Mouse (Mus musculus): ENCODE results near the gene Exd1.

Gene Exd1

GRCm38 (mm10) chr2:119547522-119548370 is at the start of gene Exd1, which contains the start of gene Chp1:
Gene Exd1, minus strand, starts transcription at chr2:119547627.
Gene Chp1, plus strand, starts transcription at chr2:119547697.
- peak; percentile 96 for DNase-seq (ENCODE audit: low spot score)

DNA sequence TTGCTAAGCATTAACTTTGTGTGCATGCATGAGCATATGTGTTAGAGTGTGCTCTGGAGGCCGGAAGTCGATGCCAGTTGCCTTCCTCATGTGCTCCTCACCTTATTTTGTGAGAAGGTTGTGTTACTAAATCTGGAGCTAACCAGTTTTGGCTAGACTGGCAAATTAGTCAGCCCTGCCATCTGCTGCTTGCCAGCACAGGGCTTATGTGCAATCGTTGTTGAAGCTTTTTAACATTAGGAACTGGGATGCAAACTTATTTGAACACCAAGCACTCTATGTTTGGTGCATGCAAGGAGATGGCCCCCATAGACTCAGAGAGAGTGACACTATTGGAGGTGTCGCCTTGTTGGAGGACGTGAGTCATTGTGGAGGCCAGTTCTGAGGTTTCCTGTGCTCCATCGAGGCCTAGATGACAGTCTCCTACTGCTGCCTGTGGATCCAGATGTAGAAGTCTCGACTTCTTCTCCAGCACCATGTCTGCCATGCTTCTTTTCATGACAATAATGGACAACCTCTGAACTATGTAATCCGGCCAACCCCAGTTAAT is 49.4 kb upstream of the Exd1 start:
- no peak for DNase-seq (ENCODE audit: low spot score)

DNA sequence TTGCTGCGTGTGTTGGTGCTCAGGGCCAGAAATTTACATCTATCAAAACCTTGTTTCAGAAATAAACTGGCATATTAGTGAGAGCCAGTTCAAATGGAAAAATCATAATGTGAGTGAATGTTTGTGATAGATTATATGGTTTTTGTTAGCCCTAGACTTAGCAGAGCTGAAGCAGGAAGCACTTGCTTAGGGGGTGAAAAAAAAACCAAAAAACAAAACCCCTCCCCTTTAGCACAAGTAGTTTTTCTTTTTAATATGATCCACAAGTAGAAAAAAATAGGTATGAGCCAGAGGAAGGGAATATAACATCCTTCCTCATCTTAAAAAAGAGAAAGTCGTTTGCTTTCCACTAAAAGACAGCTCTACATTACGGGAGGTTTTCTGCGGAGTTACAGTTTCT is 47.9 kb upstream of the Exd1 start:
- no peak for DNase-seq (ENCODE audit: low spot score)

- peak; percentile 97 for DNase-seq (ENCODE audit: low spot score)
Measured at GRCm38 (mm10) chr2:119594113-119594981, 46.9 kb upstream of the Exd1 start.

DNA sequence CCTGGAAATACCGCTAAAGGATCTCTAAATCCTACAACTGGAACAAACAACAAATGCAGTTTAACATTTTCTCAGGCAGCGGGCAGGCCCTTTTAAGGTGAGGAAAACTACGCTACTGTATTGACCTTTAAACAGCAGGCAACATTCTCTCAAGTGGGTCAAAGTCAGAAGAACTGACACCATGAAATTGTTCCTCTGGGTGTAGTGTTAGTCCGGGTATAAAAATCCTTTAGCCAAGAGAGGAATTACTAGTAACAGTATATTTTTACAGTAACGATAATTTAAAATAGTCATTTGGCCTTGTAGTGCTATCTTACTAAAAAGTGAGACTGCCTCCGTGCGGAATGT is 46.3 kb upstream of the Exd1 start:
- no peak for DNase-seq (ENCODE audit: low spot score)

GRCm38 (mm10) chr2:119591247-119591646 is 43.8 kb upstream of the Exd1 start:
- no peak for DNase-seq (ENCODE audit: low spot score)

- DNase-seq (ENCODE audit: low spot score), result peak; percentile 68
Measured at GRCm38 (mm10) chr2:119587383-119587782, 40.0 kb upstream of the Exd1 start.

DNA sequence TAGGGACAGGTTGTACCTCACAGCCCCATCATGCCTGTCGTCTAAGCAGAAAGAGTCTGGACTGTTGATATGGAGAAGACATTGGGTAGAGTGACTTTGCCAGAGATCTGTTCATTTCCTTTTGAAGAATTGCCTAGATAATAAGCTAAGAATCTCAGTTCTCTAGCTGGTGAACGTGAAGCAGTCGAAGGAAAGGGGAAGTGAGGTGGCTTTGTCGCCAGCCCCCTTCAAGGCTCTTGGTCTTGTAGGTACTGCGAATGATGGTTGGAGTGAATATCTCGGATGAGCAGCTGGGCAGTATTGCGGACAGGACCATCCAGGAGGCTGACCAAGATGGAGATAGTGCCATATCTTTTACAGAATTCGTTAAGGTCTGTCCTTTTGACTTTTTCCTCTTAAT is 36.9 kb upstream of the Exd1 start:
- no peak for DNase-seq (ENCODE audit: low spot score)

- DNase-seq (ENCODE audit: low spot score), result no peak
Measured at GRCm38 (mm10) chr2:119583439-119583838, 36.0 kb upstream of the Exd1 start.

- no peak for DNase-seq (ENCODE audit: low spot score)
Measured at GRCm38 (mm10) chr2:119581571-119581970, 34.1 kb upstream of the Exd1 start.

DNA sequence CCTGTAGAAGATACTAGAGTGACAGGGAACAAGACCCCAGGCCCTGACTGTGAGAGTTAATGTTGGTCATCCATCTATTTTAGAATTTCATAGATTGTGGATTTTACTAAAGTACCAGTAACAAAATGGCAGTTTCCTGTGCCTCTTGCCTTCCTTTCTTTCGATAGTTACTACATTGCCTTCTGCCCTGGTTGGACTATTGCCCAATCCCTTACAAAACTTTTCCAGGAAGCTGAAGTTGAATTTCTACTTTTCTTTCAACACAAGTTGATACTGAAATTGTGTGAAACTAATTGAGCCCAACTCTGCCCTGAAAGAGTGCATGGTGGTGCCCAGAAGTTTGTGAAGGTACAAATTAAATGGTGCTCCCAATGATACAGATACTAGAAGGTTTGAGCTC is 25.0 kb upstream of the Exd1 start:
- DNase-seq (ENCODE audit: low spot score), result no peak

- DNase-seq (ENCODE audit: low spot score), result no peak
Measured at GRCm38 (mm10) chr2:119566182-119566855, 18.9 kb upstream of the Exd1 start.

- DNase-seq (ENCODE audit: low spot score), result no peak
Measured at GRCm38 (mm10) chr2:119565284-119565683, 17.9 kb upstream of the Exd1 start.

GRCm38 (mm10) chr2:119561794-119562193 is 14.4 kb upstream of the Exd1 start:
- DNase-seq (ENCODE audit: low spot score), result no peak

- DNase-seq (ENCODE audit: low spot score), result no peak
Measured at GRCm38 (mm10) chr2:119558737-119559340, 11.4 kb upstream of the Exd1 start.

DNA sequence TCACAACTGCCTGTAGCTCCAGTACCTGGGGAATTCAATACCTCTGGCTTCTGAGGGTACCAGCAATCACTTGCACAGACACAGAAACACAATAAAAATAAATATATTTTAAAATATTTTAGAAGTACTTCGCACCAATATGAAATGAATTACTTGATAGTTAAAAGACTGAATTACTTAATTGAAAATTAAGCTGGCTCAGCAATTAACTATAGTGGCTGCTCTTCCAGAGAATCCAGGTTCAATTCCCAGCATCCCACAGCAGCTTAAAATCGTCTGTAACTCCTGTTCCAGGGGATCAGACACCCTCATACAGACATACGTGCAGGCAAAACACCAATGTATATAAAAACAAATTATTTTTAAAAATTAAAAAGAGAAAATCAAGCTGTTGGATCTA is 10.6 kb upstream of the Exd1 start:
- no peak for DNase-seq (ENCODE audit: low spot score)

GRCm38 (mm10) chr2:119549678-119550077 is 2.3 kb upstream of the Exd1 start:
- DNase-seq (ENCODE audit: low spot score), result peak; percentile 23

DNA sequence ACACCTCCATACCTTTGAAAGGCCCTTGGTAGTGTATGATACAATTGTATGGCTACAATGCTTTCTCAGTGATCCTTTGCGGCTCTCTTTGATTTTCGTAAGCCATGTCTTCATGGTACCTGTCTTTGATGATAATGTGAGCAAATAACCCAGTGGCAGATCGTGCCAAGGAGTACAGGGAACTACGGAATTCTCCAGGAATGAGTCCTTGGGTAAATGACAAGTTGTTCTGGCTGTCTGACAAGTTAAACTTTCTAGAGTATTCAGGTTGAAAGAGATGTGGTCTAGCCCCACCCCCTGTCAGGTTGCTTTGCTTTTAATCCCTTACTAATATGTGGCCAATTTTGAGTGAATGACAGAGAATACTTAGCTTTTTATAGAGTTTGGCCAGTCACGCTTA is 1.3 kb upstream of the Exd1 start:
- DNase-seq (ENCODE audit: low spot score), result no peak

- DNase-seq (ENCODE audit: low spot score), result peak; percentile 17
Measured at GRCm38 (mm10) chr2:119548371-119548660, 889 bp upstream of the Exd1 start.

- DNase-seq (ENCODE audit: low spot score), result peak; percentile 92
Measured at GRCm38 (mm10) chr2:119546848-119547521, 442 bp downstream of the Exd1 start.

- DNase-seq (ENCODE audit: low spot score), result no peak
Measured at GRCm38 (mm10) chr2:119543656-119544055, 3.8 kb downstream of the Exd1 start.
